Mouse (Mus musculus): Measurements from ENCODE around the gene Abhd14b.

GRCm38 (mm10) chr9:106460401-106461025, 13.3 kb downstream of the Abhd14b start:
- TF ChIP-seq POLR2A (IDR thresholded peaks at IDR 0.05; ENCODE audit: borderline replicate concordance, low read depth, low read length) (no peak), CTCF (IDR thresholded peaks at IDR 0.05; ENCODE audit: low read depth, low read length) (no peak)

Data from bone marrow macrophage, adult 2 months (primary cell).